Mouse (Mus musculus) embryonic facial prominence, embryonic 14.5 days (tissue): ENCODE measurements around the gene Senp6. TPM values are rescaled to one million over a fixed set of nuclear protein-coding genes. Genes with fewer than 3 reads are reported as not detected.
"Not testable (repeated sequence)": the region's sequence is repeated elsewhere in the genome, so short reads cannot be mapped to it uniquely, and the experiment has no call there.

Source experiments
- ATAC-seq: fragments of 200-750 bp; cut with Nextera tagmentation; 2 replicates; pipeline ENCODE4 v1.8.0; 2017; ENCODE audit warnings: low read depth, moderate number of reproducible peaks, moderate TSS enrichment
- DNase-seq: peaks from one replicate; pipeline ENCODE4 v3.0.0-alpha.2; 2015; ENCODE audit warnings: low spot score
- H3K27ac ChIP-seq: fragments of 300-500 bp; sonication (generic); replicated peaks from 2 replicates; pipeline ENCODE4 v1.5.1; 2014; ENCODE audit warnings: low read depth, mild to moderate bottlenecking, low read length, moderate library complexity
- H3K27me3 ChIP-seq: fragments of 300-500 bp; sonication (generic); replicated peaks from 2 replicates; pipeline ENCODE4 v1.6.1; 2014; ENCODE audit warnings: low read length; ENCODE audit not compliant: control insufficient read depth, insufficient read depth
- H3K36me3 ChIP-seq: fragments of 300-500 bp; sonication (generic); 2 replicates; pipeline ENCODE4 v1.6.1; 2014; ENCODE audit warnings: low read length, mixed read lengths; ENCODE audit not compliant: control insufficient read depth, insufficient read depth
- H3K4me1 ChIP-seq: fragments of 300-500 bp; sonication (generic); 2 replicates; pipeline ENCODE4 v1.6.1; 2014; ENCODE audit warnings: antibody characterized with exemption, low read length; ENCODE audit not compliant: control insufficient read depth, insufficient read depth
- H3K4me2 ChIP-seq: fragments of 300-500 bp; sonication (generic); 2 replicates; pipeline ENCODE4 v1.6.1; 2014; ENCODE audit warnings: low read depth, mild to moderate bottlenecking, low read length, moderate library complexity, mixed read lengths
- H3K4me3 ChIP-seq: fragments of 300-500 bp; sonication (generic); 2 replicates; pipeline ENCODE4 v1.5.1; 2014; ENCODE audit warnings: low read depth, mild to moderate bottlenecking, low read length
- H3K9ac ChIP-seq: fragments of 300-500 bp; sonication (generic); 2 replicates; pipeline ENCODE4 v1.6.1; 2014; ENCODE audit warnings: low read depth, mild to moderate bottlenecking, low read length, moderate library complexity, mixed read lengths
- H3K9me3 ChIP-seq: fragments of 300-500 bp; sonication (generic); 2 replicates; pipeline ENCODE4 v1.6.1; 2016; ENCODE audit warnings: low read length; ENCODE audit not compliant: control insufficient read depth
- WGBS: fragments of 180-500 bp; shearing (Covaris S2); extraction: QIAGEN DNeasy Blood & Tissue Kit; methylation state at CpG from one replicate; pipeline ENCODE4 v1.1.7; 2014; 5-methylcytosine and 5-hydroxymethylcytosine counted together
- polyA plus RNA-seq: library from polyadenylated mRNA; unstranded; fragments of >200 nt; fragmentation: Nextera tagmentation; extraction: Ambion mirVana; gene quantifications from 2 replicates; pipeline ENCODE4 v1.2.1, GENCODE M21; 2014

Senp6 gene
- polyA plus RNA-seq, 1 experiment from 2014 or later: 59.9 TPM

DNA sequence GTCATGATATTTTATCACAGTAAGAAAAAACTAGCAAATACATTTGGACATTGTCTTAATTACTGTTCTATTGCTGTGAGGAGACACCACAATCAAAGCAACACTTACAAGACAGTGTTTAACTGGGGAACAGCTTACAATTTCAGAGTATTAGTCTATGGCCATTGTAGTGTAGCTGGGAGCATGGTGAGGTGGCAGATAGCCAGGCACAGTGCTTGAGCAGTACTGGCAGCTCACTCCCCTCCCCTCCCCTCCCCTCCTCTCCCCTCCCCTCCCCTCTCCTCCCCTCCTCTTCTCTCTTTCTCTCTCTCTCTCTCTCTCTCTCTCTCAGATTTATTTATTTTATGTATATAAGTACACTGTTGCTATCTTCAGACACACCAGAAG is 28.7 kb upstream of the Senp6 start:
- no peak for ATAC-seq

DNA sequence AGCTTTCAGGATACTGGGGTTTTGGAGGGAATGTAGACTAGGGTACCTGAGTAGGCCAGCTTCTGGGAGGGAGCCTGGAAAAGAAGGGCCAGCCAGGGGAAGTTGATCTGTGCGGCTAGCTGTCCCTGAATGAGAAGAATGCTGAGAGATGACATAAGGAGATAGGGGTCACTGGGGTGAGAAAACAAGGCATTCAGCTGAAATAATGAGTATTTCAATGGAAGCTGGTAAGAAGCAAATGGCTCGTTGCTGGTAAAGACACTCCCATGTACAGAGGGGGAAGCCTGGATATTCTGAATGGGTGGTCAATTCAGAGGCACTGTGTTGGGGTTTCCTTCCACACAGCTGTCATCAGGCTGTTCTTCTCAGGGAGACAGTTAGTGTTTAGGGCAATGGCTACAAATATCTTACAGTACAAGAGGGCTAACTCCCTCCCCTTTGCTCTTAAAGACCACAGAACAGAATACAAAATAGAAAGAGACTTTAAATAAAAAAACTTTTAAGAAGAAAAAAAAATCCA is 27.3 kb upstream of the Senp6 start:
- ATAC-seq (no peak; the same call in 1 of the 2 replicates), DNase-seq (peak; percentile 36)
- H3K9me3 ChIP-seq: 0 out of 2 replicates have a peak, but pooled peaks cover 3% of the 10 kb centered on the region
- H3K36me3 ChIP-seq: no peaks in the 10 kb centered on the region
- H3K27me3 ChIP-seq: no peaks in the 10 kb centered on the region
- H3K4me1 ChIP-seq: peaks cover 11% of the 10 kb centered on the region; the same call in 1 of the 2 replicates
- H3K9ac ChIP-seq: no peak overlapping the region
- no peak overlapping the region for H3K4me3 ChIP-seq
- H3K4me2 ChIP-seq: no peak overlapping the region
- WGBS: 14% methylated on average over 2 of the region's 2 CpGs
- 0 out of 2 replicates have a peak overlapping the region, but pooled peaks have one; percentile 1 for H3K27ac ChIP-seq

More for the DNA sequence above, 28.7 kb upstream of the Senp6 start:
- H3K4me1 ChIP-seq: peaks cover 11% of the 10 kb centered on the region; the same call in 1 of the 2 replicates
- H3K27ac ChIP-seq: no peak overlapping the region
- H3K4me3 ChIP-seq: no peak overlapping the region
- H3K4me2 ChIP-seq: no peak overlapping the region
- H3K36me3 ChIP-seq: no peaks in the 10 kb centered on the region
- no peaks in the 10 kb centered on the region for H3K27me3 ChIP-seq
- H3K9me3 ChIP-seq: 0 out of 2 replicates have a peak, but pooled peaks cover 3% of the 10 kb centered on the region
- DNase-seq: no peak
- no peak overlapping the region for H3K9ac ChIP-seq

DNA sequence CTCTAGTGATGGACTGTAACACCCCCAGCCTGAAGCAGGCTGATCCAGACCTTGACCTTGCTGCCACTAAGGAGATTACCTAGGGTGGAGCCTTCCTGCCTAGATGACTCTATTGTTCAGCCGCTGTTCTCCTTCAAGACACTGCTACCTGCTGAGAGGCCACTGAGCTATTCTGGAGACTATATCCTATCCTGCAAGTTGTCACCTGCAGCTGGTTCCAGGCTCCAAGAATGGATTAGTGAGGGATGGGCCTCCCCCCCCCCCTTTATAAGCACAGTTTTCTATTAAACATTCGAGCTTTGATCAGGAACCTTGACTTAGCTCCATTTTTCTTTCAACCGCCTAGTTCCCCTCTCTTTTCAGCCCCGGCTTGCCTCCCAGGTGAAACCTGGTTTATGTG is 22.4 kb upstream of the Senp6 start:
- not testable (repeated sequence) for H3K4me3 ChIP-seq, H3K4me2 ChIP-seq, H3K9ac ChIP-seq, H3K9me3 ChIP-seq, DNase-seq, H3K4me1 ChIP-seq, H3K27me3 ChIP-seq, H3K27ac ChIP-seq, ATAC-seq, H3K36me3 ChIP-seq
- WGBS: 86% methylated on average over 4 of the region's 4 CpGs

DNA sequence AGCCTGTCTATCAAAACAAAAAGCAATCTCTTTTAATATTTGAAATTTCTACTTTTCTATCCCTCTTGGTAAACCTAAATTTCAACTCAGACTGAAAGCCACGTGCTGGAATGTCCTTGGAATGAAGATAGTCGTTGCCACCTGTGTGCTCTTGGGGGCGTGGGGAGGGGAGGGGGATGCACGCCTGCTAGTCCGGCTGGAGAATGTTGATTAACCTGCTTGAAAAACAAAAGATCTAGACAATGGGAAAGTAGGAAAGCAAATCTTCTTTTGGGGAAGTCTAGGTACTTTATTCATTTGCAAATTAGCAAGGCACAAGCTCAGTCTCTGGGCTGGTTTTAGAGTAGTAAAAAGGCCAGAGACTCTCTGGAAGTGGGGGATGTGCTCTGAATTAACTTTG is 17.4 kb upstream of the Senp6 start:
- H3K9me3 ChIP-seq, ATAC-seq, H3K36me3 ChIP-seq, DNase-seq, H3K4me3 ChIP-seq, H3K4me1 ChIP-seq, H3K9ac ChIP-seq, H3K4me2 ChIP-seq, H3K27ac ChIP-seq, H3K27me3 ChIP-seq: not testable (repeated sequence)
- WGBS: 47% methylated on average over 5 of the region's 5 CpGs

DNA sequence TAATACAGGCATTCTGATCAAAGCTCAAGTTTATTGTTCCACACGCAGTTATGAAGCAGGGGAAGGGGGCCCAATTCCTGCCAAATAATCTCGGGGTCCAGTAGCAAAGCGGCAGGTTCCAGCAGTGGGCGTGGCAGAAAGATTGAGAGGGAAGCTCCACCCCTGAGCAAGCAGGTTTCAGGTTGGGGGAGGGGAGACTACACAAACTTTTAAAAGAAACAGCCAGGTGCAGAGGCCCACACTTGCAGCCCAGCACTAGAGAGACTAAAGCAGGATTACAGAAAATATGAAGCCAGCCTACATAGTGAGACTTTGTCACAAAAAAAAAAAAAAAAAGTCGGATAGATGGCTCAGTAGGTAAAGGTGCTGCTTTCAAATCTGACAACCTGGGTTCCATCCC is 13.8 kb upstream of the Senp6 start:
- DNase-seq (no peak), ATAC-seq (no peak)
- H3K27me3 ChIP-seq: no peaks in the 10 kb centered on the region
- H3K27ac ChIP-seq: no peak overlapping the region
- H3K9me3 ChIP-seq: no peaks in the 10 kb centered on the region
- H3K9ac ChIP-seq: no peak overlapping the region
- no peaks in the 10 kb centered on the region for H3K36me3 ChIP-seq
- no peak overlapping the region for H3K4me3 ChIP-seq
- H3K4me2 ChIP-seq: no peak overlapping the region
- H3K4me1 ChIP-seq: no peaks in the 10 kb centered on the region
- WGBS: 80% methylated on average over 5 of the region's 5 CpGs

DNA sequence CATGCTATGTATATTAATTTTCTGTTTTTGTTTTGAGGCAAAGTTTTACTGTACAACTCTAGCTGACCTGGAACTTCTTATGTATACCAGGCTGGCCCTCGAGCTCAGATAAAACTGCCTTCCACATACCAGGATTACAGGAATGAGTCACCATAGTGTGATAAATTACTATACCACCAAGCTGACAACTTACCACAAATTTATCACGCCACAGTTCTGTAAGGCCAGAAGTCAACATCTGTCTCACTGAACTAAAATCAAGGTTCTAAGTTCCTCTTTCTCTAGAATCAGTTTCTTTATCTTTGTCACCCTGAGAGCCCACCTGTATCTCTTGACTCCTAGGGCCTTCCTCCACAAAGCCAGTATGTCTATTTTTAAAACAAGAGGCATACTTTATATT is 9.0 kb upstream of the Senp6 start:
- DNase-seq (no peak), ATAC-seq (no peak)
- Histone ChIP-seq H3K36me3 (no peaks in the 10 kb centered on the region), H3K4me3 (no peak overlapping the region), H3K27ac (no peak overlapping the region), H3K9ac (no peak overlapping the region), H3K4me2 (no peak overlapping the region), H3K9me3 (peaks cover 10% of the 10 kb centered on the region; the same call in 1 of the 2 replicates), H3K27me3 (no peaks in the 10 kb centered on the region), H3K4me1 (no peaks in the 10 kb centered on the region)
- 70% methylated on average over 2 of the region's 2 CpGs for WGBS

DNA sequence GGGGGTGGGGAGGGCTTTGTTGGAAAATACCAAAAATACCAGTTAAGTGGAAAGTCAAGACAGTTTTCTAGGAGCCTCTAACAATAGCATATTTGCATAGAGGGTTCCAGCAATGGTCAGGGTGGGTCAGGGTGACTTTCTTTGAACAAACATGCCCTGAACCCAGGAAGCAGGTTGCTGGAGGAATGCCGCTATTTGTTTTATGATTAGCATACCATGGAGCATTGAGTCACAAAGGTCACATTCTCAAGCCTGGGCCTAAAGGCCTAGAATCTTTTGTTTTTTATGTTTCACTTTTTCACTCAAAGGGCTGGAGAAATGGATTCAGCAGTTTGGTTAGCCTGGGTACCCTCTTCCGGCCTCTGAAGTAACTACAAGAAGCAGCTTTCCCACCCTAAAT is 1.2 kb upstream of the Senp6 start:
- peaks cover 19% of the 10 kb centered on the region; the same call in 1 of the 2 replicates for H3K9me3 ChIP-seq
- H3K36me3 ChIP-seq, H3K9ac ChIP-seq, H3K27ac ChIP-seq, H3K4me2 ChIP-seq, H3K4me3 ChIP-seq, H3K4me1 ChIP-seq, ATAC-seq, DNase-seq, H3K27me3 ChIP-seq: not testable (repeated sequence)
- WGBS: 84% methylated on average over 2 of the region's 2 CpGs

DNA sequence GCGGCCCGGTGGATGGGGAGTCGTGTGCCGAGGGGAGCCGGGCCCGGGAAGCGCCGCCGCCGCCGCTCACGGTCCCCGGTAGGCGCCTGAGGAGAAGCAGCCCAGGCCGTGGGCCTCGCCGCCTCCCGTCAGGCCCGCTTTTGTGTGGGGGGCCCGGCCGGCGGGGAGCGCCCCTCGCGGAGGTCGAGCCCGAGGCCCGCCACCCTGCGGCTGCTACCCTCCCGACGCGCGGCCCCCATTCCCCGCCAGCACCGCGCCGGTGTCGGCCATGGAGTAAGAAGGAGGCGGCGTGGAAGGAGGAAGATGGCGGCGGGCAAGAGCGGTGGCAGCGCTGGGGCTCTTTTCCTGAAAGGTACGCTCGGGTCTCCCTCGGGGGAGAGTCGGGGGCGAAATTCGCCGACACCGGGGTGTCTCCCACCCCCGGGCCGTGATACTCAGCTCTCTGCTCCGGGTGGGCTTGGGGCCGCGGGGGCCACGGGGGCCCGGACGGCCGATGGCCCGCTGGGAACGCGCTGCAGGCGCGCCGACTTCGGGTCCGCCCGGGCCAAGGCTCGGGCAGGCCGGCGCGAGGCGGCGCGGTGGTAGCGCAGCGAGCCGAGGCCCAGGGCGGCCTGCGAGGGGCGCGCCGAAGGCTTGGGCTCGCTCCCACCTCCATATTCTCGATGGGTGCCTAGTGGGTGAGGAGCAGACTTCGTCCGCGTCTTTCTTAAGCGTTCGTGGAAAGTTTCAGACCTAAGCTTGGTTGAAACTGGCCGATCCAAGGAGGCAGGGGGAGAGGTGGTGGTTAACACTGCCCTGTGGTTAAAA is 721 bp downstream of the Senp6 start:
- ATAC-seq (peak; percentile 82), DNase-seq (peak; percentile 73)
- peak overlapping the region; percentile 100 for H3K27ac ChIP-seq
- H3K36me3 ChIP-seq: no peaks in the 10 kb centered on the region
- H3K4me3 ChIP-seq: peak overlapping the region; percentile 86
- H3K9ac ChIP-seq: peak overlapping the region; percentile 96
- peaks cover 17% of the 10 kb centered on the region for H3K4me1 ChIP-seq
- no peaks in the 10 kb centered on the region for H3K27me3 ChIP-seq
- peak overlapping the region; percentile 63 for H3K4me2 ChIP-seq
- 0 out of 2 replicates have a peak, but pooled peaks cover 9% of the 10 kb centered on the region for H3K9me3 ChIP-seq
- 1% methylated on average over 31 of the region's 93 CpGs for WGBS
